ENCODE assay signal across 16 mouse cellular contexts in genomic region chr6:100483836-100484235, GRCm38 (mm10).
DNase-seq lines count a peak whose midpoint lies in the region; ATAC-seq and TF ChIP-seq lines count a peak whose summit lies in the region.
"Had no signal": no experiment of that assay in that cellular context is flagged by ENCODE, and none has a peak within 500 bp of the region (broad histone marks: within the 10 kb centered on the region; RNA-seq: fewer than 3 reads in every experiment).

No protein-coding gene starts in this region.

- H3K27ac ChIP-seq in heart, embryonic 13.5 days (replicated peaks), result peak overlapping the region; percentile 36; the same call in 1 of the 2 replicates
- no peak overlapping the region for H3K27ac ChIP-seq in lung, embryonic 14.5 days (ENCODE audit: low read depth)
- peak overlapping the region; percentile 84 for H3K27ac ChIP-seq in embryonic facial prominence, embryonic 13.5 days
- no peak overlapping the region for H3K27ac ChIP-seq in stomach, embryonic 15.5 days
- H3K27ac ChIP-seq: forebrain, embryonic 10.5 days; liver, embryonic 12.5 days; neural tube, embryonic 13.5 days had no signal

- peaks cover 7% of the 10 kb centered on the region for H3K27me3 ChIP-seq in heart, embryonic 13.5 days (replicated peaks)
- H3K27me3 ChIP-seq in lung, embryonic 14.5 days (ENCODE audit: insufficient read depth, low read length), result no peaks in the 10 kb centered on the region
- H3K27me3 ChIP-seq in embryonic facial prominence, embryonic 13.5 days, result no peaks in the 10 kb centered on the region
- 0 out of 2 replicates have a peak, but pooled peaks cover 4% of the 10 kb centered on the region for H3K27me3 ChIP-seq in stomach, embryonic 15.5 days (replicated peaks)

- intact Hi-C loops in heart, postnatal 14 days (cut with DNase I), result no loop called here

- peak overlapping the region; percentile 66 for H3K4me2 ChIP-seq in heart, embryonic 13.5 days
- H3K4me2 ChIP-seq in lung, embryonic 14.5 days, result peak overlapping the region; percentile 35; the same call in 1 of the 2 replicates
- H3K4me2 ChIP-seq in embryonic facial prominence, embryonic 13.5 days, result peak overlapping the region; percentile 41
- H3K4me2 ChIP-seq in stomach, embryonic 15.5 days, result peak overlapping the region; percentile 26; the same call in 1 of the 2 replicates
- H3K4me2 ChIP-seq: liver, embryonic 12.5 days; neural tube, embryonic 13.5 days had no signal

- TF ChIP-seq CTCF in lung, embryonic 14.5 days (IDR thresholded peaks at IDR 0.05; ENCODE audit: low read depth), result no peak

- no peaks in the 10 kb centered on the region for H3K36me3 ChIP-seq in heart, embryonic 13.5 days
- H3K36me3 ChIP-seq in lung, embryonic 14.5 days (ENCODE audit: insufficient read depth), result no peaks in the 10 kb centered on the region
- no peaks in the 10 kb centered on the region for H3K36me3 ChIP-seq in embryonic facial prominence, embryonic 13.5 days
- H3K36me3 ChIP-seq in stomach, embryonic 15.5 days, result no peaks in the 10 kb centered on the region
- H3K36me3 ChIP-seq: forebrain, embryonic 10.5 days; liver, embryonic 12.5 days had no signal

- WGBS in heart, embryonic 13.5 days, result 47% methylated on average over 3 of the region's 3 CpGs
- WGBS in lung, embryonic 14.5 days, result 39% methylated on average over 3 of the region's 3 CpGs
- 18% methylated on average over 3 of the region's 3 CpGs for WGBS in embryonic facial prominence, embryonic 13.5 days
- WGBS in stomach, embryonic 15.5 days, result 57% methylated on average over 3 of the region's 3 CpGs

- no peak for ATAC-seq in heart, embryonic 13.5 days (ENCODE audit: extremely low read depth, insufficient number of reproducible peaks, low FRiP score, low TSS enrichment)
- no peak for ATAC-seq in lung, embryonic 14.5 days (ENCODE audit: insufficient read depth)
- no peak for ATAC-seq in embryonic facial prominence, embryonic 13.5 days (ENCODE audit: insufficient number of reproducible peaks, insufficient read depth, low FRiP score, low TSS enrichment, low read depth)
- ATAC-seq in stomach, embryonic 15.5 days (ENCODE audit: insufficient read depth, low FRiP score, low read depth), result no peak
- ATAC-seq: forebrain, postnatal 0 days; liver, embryonic 12.5 days had no signal

- H3K4me1 ChIP-seq in heart, embryonic 13.5 days, result peaks cover 41% of the 10 kb centered on the region
- H3K4me1 ChIP-seq in lung, embryonic 14.5 days (ENCODE audit: insufficient read depth), result peaks cover 15% of the 10 kb centered on the region
- peaks cover 40% of the 10 kb centered on the region for H3K4me1 ChIP-seq in embryonic facial prominence, embryonic 13.5 days
- H3K4me1 ChIP-seq in stomach, embryonic 15.5 days, result peaks cover 14% of the 10 kb centered on the region; the same call in 1 of the 2 replicates

- H3K4me3 ChIP-seq in heart, embryonic 13.5 days, result peak overlapping the region; percentile 34; the same call in 1 of the 2 replicates
- no peak overlapping the region for H3K4me3 ChIP-seq in lung, embryonic 14.5 days (ENCODE audit: low read depth, low read length)
- no peak overlapping the region for H3K4me3 ChIP-seq in embryonic facial prominence, embryonic 13.5 days
- H3K4me3 ChIP-seq in stomach, embryonic 15.5 days (replicated peaks), result no peak overlapping the region
- H3K4me3 ChIP-seq: forebrain, embryonic 10.5 days; liver, embryonic 12.5 days; neural tube, embryonic 13.5 days had no signal

- 0 out of 2 replicates have a peak overlapping the region, but pooled peaks have one; percentile 30 for H3K9ac ChIP-seq in heart, embryonic 13.5 days
- no peak overlapping the region for H3K9ac ChIP-seq in lung, embryonic 14.5 days
- no peak overlapping the region for H3K9ac ChIP-seq in embryonic facial prominence, embryonic 13.5 days
- no peak overlapping the region for H3K9ac ChIP-seq in stomach, embryonic 15.5 days
- H3K9ac ChIP-seq: forebrain, postnatal 0 days; liver, embryonic 12.5 days; neural tube, embryonic 13.5 days had no signal

- peaks cover 13% of the 10 kb centered on the region; the same call in 1 of the 2 replicates for H3K9me3 ChIP-seq in heart, embryonic 13.5 days
- peaks cover 6% of the 10 kb centered on the region; the same call in 1 of the 2 replicates for H3K9me3 ChIP-seq in lung, embryonic 14.5 days (ENCODE audit: low read depth, low read length)
- peaks cover 15% of the 10 kb centered on the region for H3K9me3 ChIP-seq in embryonic facial prominence, embryonic 13.5 days
- H3K9me3 ChIP-seq in stomach, embryonic 15.5 days, result no peaks in the 10 kb centered on the region
- H3K9me3 ChIP-seq: liver, embryonic 12.5 days had no signal

- DNase-seq in heart, postnatal 14 days, result no peak
- peak; percentile 55 for DNase-seq in lung, embryonic 14.5 days
- DNase-seq in lung, postnatal 36 days, result no peak
- DNase-seq in cerebellum, postnatal 25 days, result no peak
- DNase-seq: cerebellum, adult 8-10 months; forebrain, postnatal 0 days; kidney, adult 9 months; left cerebral cortex, postnatal 4 days; lung, adult 2 months; midbrain, embryonic 14.5 days had no signal

Comparison
In these comparisons a context has a peak if more than half of its experiments do, and no peak if none do; other contexts are left out.
1. H3K27ac ChIP-seq: peak in heart, embryonic 13.5 days (single experiment) and embryonic facial prominence, embryonic 13.5 days (single experiment); none in lung, embryonic 14.5 days (single experiment) and stomach, embryonic 15.5 days (single experiment).
2. Peak in every context shown above with its lines, with median percentiles within 50 percentile points of each other: H3K4me2 ChIP-seq.